Mouse (Mus musculus): ENCODE measurements around the gene Sod1. TPM values are rescaled to one million over a fixed set of nuclear protein-coding genes. Genes with fewer than 3 reads are reported as not detected.

The Sod1 gene
- 268 TPM for polyA plus RNA-seq (2014; fragmentation: Illumina TruSeq; extraction: RNeasy Lipid Tissue Mini Kit (QIAGEN cat#74804))

DNA sequence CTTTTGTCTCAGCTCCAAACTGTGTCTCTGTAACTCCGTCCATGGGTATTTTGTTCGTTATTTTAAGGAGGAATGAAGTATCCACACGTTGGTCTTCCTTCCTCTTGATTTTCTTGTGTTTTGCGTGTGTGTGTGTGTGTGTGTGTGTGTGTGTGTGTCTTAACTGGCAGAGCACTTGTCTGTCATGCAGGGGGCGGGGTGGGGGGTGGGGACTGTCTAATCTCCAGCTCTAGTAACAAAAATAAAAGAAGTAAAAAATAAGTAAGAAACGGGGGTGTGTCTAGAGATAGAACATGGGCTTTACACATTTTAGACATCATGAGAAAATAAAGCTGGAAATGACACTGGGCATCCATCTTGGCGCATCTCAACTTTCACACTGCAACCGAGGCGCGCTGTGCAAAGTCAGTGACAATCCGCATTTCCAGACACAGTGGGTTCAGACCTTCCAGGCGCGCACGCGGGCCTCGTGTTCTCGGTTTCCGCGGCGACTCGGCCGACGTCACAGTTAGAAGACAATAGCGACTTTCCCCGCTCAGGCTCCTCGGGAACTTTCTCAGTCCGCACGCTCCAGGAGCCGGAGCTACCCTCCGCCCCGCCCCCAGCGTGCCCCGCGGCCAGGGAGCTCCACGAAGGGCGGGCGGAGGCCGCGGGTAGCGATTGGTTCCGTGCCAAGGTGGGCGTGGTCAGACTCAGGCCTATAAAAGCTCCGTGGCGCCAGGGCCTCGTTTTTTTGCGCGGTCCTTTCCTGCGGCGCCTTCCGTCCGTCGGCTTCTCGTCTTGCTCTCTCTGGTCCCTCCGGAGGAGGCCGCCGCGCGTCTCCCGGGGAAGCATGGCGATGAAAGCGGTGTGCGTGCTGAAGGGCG lies at the start of gene Sod1:
TSS of gene Sod1 (plus strand) at position 729 of the 866 bp plus-strand sequence.

Other genes starting within 250 kb of the Sod1 start
- 14.9 TPM for gene Tiam1, start 77.0 kb upstream of the Sod1 start, polyA plus RNA-seq (2014; fragmentation: Illumina TruSeq; extraction: RNeasy Lipid Tissue Mini Kit (QIAGEN cat#74804))
- gene Scaf4, start 63.7 kb downstream of the Sod1 start, polyA plus RNA-seq (2014; fragmentation: Illumina TruSeq; extraction: RNeasy Lipid Tissue Mini Kit (QIAGEN cat#74804)) = 23.7 TPM
- gene Hunk, start 165.3 kb downstream of the Sod1 start, polyA plus RNA-seq (2014; fragmentation: Illumina TruSeq; extraction: RNeasy Lipid Tissue Mini Kit (QIAGEN cat#74804)) = 2.9 TPM